Mouse (Mus musculus) bone marrow, adult 2 months (tissue): ENCODE results near the gene Mettl26.

Source experiments
- CTCF ChIP-seq: fragments of 200-500 bp; IDR thresholded peaks from 2 replicates; pipeline ENCODE4 v1.5.1; 2011; ENCODE audit warnings: low read length, control low read depth; ENCODE audit not compliant: control insufficient read depth, insufficient read depth
- POLR2A ChIP-seq: fragments of 200-500 bp; IDR thresholded peaks from 2 replicates; pipeline ENCODE4 v1.6.1; 2011; ENCODE audit warnings: low read depth, mild to moderate bottlenecking, control low read depth, low read length, borderline replicate concordance; ENCODE audit not compliant: control insufficient read depth

GRCm38 (mm10) chr17:25883824-25884223 lies 8.9 kb downstream of the Mettl26 start:
- TF ChIP-seq CTCF = no peak
- TF ChIP-seq POLR2A = no peak
